Mouse (Mus musculus): Measurements from ENCODE around the gene P2rx7. TPM values are rescaled to one million over a fixed set of nuclear protein-coding genes. Genes with fewer than 3 reads are reported as not detected.

P2rx7 gene
- total RNA-seq (2014; rRNA removed) (13.5 and 16.2 TPM in 2 replicates), polyA plus RNA-seq (2015; fragmentation: Nextera tagmentation; extraction: Ambion mirVana) (7.1 and 7.3 TPM in 2 replicates)

DNA sequence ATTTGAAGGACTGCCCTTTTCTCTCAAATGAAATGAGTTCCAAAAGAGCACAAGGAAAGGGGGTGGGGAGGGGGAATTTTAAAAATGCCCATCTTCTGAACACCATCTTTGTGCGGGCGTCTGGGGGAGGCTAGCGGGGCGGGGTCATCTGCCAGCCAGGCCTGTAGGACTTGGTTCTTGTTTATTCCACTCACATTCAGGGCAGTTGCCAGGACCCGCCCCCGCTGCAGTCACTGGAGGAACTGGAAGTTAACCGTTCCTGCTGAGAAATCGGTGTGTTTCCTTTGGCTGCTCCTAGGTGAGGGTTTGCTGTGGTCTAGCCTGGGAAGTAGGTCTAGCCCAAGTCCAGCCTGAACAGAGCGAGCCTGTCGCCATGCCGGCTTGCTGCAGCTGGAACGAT lies at the start of gene P2rx7:
TSS of gene P2rx7 (plus strand) at position 211 of the 400 bp plus-strand sequence.
- Histone ChIP-seq H3K9ac (replicated peaks; ENCODE audit: low read length) (peak within 1 kb of the TSS; percentile 37; the same call in 1 of the 2 replicates), H3K36me3 (ENCODE audit: insufficient read depth, low read length) (no peaks in the 10 kb centered on the region), H3K4me1 (ENCODE audit: insufficient read depth, low read length) (no peaks in the 10 kb centered on the region), H3K27ac (peak within 1 kb of the TSS; percentile 67), H3K27me3 (ENCODE audit: insufficient read depth, low read length) (no peaks in the 10 kb centered on the region), H3K9me3 (ENCODE audit: low read length) (no peaks in the 10 kb centered on the region), H3K4me2 (ENCODE audit: low read depth, low read length) (peak within 1 kb of the TSS; percentile 40), H3K4me3 (ENCODE audit: low read length) (peak within 1 kb of the TSS; percentile 23)
- peak; percentile 71 for DNase-seq (ENCODE audit: low spot score)
- WGBS: 43% methylated on average over 12 of the region's 12 CpGs
- no peak for TF ChIP-seq CTCF (IDR thresholded peaks at IDR 0.05; ENCODE audit: low read depth)
- ATAC-seq: peak; percentile 72

DNA sequence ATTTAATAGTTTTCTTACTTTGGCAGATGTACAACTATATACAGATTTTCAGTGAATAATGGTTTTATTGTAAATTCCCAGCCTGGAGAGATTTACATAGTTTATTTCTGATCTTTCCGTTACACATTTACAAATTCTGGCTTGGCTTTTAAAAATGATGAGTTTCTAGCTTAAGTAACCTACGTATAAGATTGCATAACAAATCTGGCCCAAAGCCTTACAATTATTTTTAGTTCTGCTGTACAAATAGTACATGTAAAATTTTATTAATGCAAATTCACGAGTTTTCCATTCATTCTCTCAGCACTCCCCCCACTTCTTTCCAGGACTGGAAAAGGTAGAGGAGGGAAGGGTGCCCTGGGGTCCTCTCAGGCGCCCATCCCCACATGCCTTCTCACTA lies 48.2 kb upstream of the P2rx7 start:
- H3K36me3 ChIP-seq (ENCODE audit: insufficient read depth, low read length): peaks cover 36% of the 10 kb centered on the region
- ATAC-seq (no peak), DNase-seq (ENCODE audit: low spot score) (no peak)

DNA sequence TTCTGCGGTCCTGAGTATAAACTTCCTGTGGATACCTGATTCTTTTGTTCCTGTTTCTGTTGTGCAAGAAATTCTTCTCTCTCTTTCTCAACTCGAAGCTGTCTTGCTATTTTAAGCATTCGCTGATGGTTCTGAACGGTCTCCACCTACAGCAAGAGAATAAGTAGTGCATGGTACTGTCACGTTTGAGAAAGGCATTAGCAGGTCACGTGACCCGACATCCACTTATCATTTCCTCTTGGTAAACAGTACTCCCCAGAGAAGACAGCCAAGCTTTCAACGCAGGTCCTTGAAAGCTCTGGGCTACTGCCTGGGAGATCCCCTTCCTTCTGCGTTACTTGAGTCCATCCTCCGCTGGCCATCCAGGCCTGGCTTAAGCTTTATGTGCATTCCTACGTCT lies 41.5 kb upstream of the P2rx7 start:
- no peak for ATAC-seq
- Histone ChIP-seq H3K9ac (replicated peaks; ENCODE audit: low read length) (no peak overlapping the region), H3K4me2 (ENCODE audit: low read depth, low read length) (no peak overlapping the region), H3K4me1 (ENCODE audit: insufficient read depth, low read length) (no peaks in the 10 kb centered on the region), H3K36me3 (ENCODE audit: insufficient read depth, low read length) (peaks cover 32% of the 10 kb centered on the region), H3K27me3 (ENCODE audit: insufficient read depth, low read length) (no peaks in the 10 kb centered on the region), H3K27ac (peak overlapping the region; percentile 41; the same call in 1 of the 2 replicates), H3K4me3 (ENCODE audit: low read length) (no peak overlapping the region), H3K9me3 (ENCODE audit: low read length) (no peaks in the 10 kb centered on the region)
- no peak for TF ChIP-seq CTCF (IDR thresholded peaks at IDR 0.05; ENCODE audit: low read depth)
- 74% methylated on average over 11 of the region's 11 CpGs for WGBS
- no peak for DNase-seq (ENCODE audit: low spot score)

More for the DNA sequence above, 48.2 kb upstream of the P2rx7 start:
- Histone ChIP-seq H3K4me1 (ENCODE audit: insufficient read depth, low read length) (no peaks in the 10 kb centered on the region), H3K4me3 (ENCODE audit: low read length) (no peak overlapping the region), H3K27me3 (ENCODE audit: insufficient read depth, low read length) (no peaks in the 10 kb centered on the region), H3K9me3 (ENCODE audit: low read length) (no peaks in the 10 kb centered on the region), H3K9ac (replicated peaks; ENCODE audit: low read length) (no peak overlapping the region), H3K27ac (no peak overlapping the region), H3K4me2 (ENCODE audit: low read depth, low read length) (no peak overlapping the region)
- WGBS: 89% methylated on average over 4 of the region's 4 CpGs
- TF ChIP-seq CTCF (IDR thresholded peaks at IDR 0.05; ENCODE audit: low read depth): no peak

DNA sequence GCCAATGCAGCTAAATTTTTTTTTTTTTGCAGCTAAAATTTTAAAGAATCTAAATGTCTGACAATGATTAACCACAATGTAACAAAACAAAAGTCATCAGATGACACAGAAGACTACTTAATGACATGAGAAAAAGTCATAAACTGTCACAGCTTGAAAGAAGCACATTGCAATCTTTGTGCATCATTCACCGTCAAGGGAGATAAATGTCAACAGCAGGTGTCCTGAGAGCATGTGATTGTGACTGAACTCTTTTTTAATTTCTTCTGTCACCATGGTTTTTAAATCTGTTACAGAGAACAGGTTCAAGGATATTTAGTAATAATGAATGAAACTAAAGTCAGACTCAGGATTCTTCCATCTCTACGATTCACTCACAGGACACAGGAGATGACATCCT lies 38.8 kb upstream of the P2rx7 start:
- Histone ChIP-seq H3K4me3 (ENCODE audit: low read length) (no peak overlapping the region), H3K27ac (no peak overlapping the region), H3K9ac (replicated peaks; ENCODE audit: low read length) (no peak overlapping the region), H3K4me2 (ENCODE audit: low read depth, low read length) (no peak overlapping the region), H3K36me3 (ENCODE audit: insufficient read depth, low read length) (peaks cover 20% of the 10 kb centered on the region), H3K9me3 (ENCODE audit: low read length) (no peaks in the 10 kb centered on the region), H3K27me3 (ENCODE audit: insufficient read depth, low read length) (no peaks in the 10 kb centered on the region), H3K4me1 (ENCODE audit: insufficient read depth, low read length) (no peaks in the 10 kb centered on the region)
- DNase-seq (ENCODE audit: low spot score) (no peak), ATAC-seq (no peak)
- WGBS: 54% methylated on average over 2 of the region's 2 CpGs
- no peak for TF ChIP-seq CTCF (IDR thresholded peaks at IDR 0.05; ENCODE audit: low read depth)

DNA sequence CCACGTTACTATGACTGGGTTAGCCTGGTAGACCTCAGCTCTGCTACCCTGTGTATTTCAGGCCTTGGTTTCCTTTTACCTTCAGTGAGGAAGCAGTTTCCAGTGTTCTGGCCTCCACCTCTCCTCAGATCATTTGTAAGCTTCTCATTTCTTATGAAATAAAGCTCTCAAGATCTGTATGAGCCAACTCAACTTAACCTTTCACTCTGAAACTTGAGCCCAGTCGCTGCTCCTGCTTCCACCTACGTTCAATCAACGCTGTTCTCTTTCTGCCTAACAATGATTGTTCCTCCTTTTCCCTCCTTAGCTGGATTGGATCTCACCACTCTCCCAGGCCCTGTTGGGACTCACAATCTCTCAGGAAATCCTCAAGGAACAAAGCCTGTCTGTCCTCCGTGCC lies 32.1 kb upstream of the P2rx7 start:
- no peaks in the 10 kb centered on the region for H3K9me3 ChIP-seq (ENCODE audit: low read length)
- no peak for TF ChIP-seq CTCF (IDR thresholded peaks at IDR 0.05; ENCODE audit: low read depth)
- H3K4me2 ChIP-seq (ENCODE audit: low read depth, low read length): no peak overlapping the region
- DNase-seq (ENCODE audit: low spot score) (no peak), ATAC-seq (no peak)
- peaks cover 5% of the 10 kb centered on the region; the same call in 1 of the 2 replicates for H3K4me1 ChIP-seq (ENCODE audit: insufficient read depth, low read length)
- peak overlapping the region; percentile 29; the same call in 1 of the 2 replicates for H3K27ac ChIP-seq
- H3K4me3 ChIP-seq (ENCODE audit: low read length): no peak overlapping the region
- H3K27me3 ChIP-seq (ENCODE audit: insufficient read depth, low read length): no peaks in the 10 kb centered on the region
- 67% methylated on average over 5 of the region's 5 CpGs for WGBS
- no peak overlapping the region for H3K9ac ChIP-seq (replicated peaks; ENCODE audit: low read length)
- no peaks in the 10 kb centered on the region; the same call in none of the 2 replicates for H3K36me3 ChIP-seq (ENCODE audit: insufficient read depth, low read length)

DNA sequence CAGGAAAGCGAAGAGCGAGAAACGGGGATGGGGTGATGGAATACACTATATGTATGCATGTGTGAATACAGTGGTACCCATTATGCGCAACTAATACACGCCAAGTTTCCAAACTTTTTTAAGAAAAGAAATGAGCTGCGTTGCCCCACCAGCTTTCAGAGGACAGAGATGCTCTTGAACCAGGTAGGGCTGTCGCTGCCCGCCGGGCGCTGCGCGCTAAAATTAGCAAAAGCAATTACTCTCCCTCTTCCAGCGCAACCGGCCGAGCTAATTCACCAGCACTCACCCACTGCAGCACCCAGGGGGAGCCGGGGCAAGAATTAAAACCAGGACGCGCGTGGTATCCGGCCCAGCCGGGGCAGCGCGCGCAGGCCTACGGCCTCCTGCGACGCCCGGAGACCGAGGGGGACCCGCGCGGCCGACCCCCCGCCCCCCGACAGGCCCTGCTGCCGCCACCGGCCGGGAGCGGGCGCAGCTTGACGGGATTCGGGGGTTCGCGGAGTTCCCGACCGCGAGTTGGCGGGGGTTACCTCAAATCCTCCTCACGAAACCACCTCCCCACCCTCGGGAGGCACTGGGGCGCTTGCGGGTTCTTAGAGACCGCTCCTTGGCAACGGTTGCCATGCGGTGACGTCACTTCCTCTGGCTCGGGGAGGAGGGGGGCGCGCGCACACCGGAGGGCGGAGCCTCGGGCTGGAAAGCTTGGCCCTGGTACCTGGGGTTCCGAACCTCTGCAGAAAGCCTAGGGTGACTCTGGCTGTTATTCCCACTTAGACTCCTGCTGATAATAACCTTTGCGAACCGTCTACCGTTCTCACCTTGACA lies 29.6 kb upstream of the P2rx7 start, which contains the start of gene Ift81:
TSS of gene Ift81 (minus strand) at position 611 of the 825 bp plus-strand sequence.
- DNase-seq (ENCODE audit: low spot score) (peak; percentile 98), ATAC-seq (peak; percentile 97)
- 1% methylated on average over 60 of the region's 67 CpGs for WGBS
- Histone ChIP-seq H3K4me1 (ENCODE audit: insufficient read depth, low read length) (peaks cover 5% of the 10 kb centered on the region; the same call in 1 of the 2 replicates), H3K9ac (replicated peaks; ENCODE audit: low read length) (peak within 1 kb of the TSS; percentile 89), H3K36me3 (ENCODE audit: insufficient read depth, low read length) (no peaks in the 10 kb centered on the region; the same call in 1 of the 2 replicates), H3K27ac (peak within 1 kb of the TSS; percentile 92), H3K4me3 (ENCODE audit: low read length) (peak within 1 kb of the TSS; percentile 90), H3K27me3 (ENCODE audit: insufficient read depth, low read length) (no peaks in the 10 kb centered on the region), H3K4me2 (ENCODE audit: low read depth, low read length) (peak within 1 kb of the TSS; percentile 76), H3K9me3 (ENCODE audit: low read length) (no peaks in the 10 kb centered on the region)
- TF ChIP-seq CTCF (IDR thresholded peaks at IDR 0.05; ENCODE audit: low read depth): peak; percentile 24; the same call in 1 of the 2 replicates
